ENCODE assay signal across 10 mouse cellular contexts in the genomic region with DNA sequence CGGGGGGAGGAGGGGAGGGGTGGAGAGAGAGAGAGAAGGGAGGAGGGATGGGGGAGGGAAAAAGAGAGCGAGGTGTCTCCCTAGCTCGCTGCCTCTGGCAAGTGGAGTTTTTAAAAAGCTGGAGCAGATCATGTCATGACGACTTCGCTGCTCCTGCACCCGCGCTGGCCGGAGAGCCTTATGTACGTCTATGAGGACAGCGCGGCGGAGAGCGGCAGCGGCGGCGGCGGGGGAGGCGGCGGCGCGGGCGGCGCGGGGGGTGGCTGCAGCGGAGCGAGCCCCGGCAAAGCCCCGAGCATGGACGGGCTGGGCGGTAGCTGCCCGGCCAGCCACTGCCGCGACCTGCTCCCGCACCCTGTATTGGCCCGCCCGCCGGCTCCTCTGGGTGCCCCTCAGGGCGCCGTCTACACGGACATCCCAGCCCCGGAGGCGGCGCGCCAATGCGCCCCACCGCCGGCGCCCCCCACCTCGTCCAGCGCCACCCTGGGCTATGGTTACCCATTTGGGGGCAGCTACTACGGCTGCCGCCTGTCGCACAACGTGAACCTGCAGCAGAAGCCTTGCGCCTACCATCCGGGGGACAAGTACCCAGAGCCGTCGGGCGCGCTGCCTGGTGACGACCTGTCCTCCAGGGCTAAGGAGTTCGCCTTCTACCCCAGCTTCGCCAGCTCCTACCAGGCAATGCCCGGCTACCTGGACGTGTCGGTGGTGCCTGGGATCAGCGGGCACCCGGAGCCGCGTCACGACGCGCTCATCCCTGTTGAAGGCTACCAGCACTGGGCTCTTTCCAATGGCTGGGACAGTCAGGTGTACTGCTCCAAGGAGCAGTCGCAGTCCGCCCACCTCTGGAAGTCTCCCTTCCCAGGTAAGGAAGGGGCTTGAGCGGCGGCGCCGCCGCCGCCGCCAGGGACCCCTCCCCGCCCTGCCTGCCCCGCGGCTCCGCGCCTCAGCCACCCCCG. TPM values are rescaled to one million over a fixed set of nuclear protein-coding genes. Genes with fewer than 3 reads are reported as not detected.
A peak's percentile ranks its signal among the peaks of the same experiment; 100 is the strongest.
DNase-seq lines count a peak whose midpoint lies in the region; ATAC-seq and TF ChIP-seq lines count a peak whose summit lies in the region.
"Had no signal": no experiment of that assay in that cellular context is flagged by ENCODE, and none has a peak within 500 bp of the region (broad histone marks: within the 10 kb centered on the region; RNA-seq: fewer than 3 reads in every experiment).

A gene (plus strand): TSS at position 51 of the 959 bp plus-strand sequence.

- WGBS in lung, postnatal 0 days = 3% methylated on average over 47 of the region's 88 CpGs
- WGBS in forebrain, embryonic 10.5 days = under 1% methylated on average over 87 of the region's 88 CpGs
- WGBS in limb, embryonic 11.5 days = 1% methylated on average over 68 of the region's 88 CpGs
- 1% methylated on average over 69 of the region's 88 CpGs for WGBS in stomach, embryonic 14.5 days

- H3K4me2 ChIP-seq in lung, postnatal 0 days (replicated peaks; ENCODE audit: low read depth, low read length) = peak within 1 kb of the TSS; percentile 14; the same call in 1 of the 2 replicates
- H3K4me2 ChIP-seq in limb, embryonic 11.5 days (ENCODE audit: low read depth, severe bottlenecking) = peak within 1 kb of the TSS; percentile 32
- peak within 1 kb of the TSS; percentile 16; the same call in 1 of the 2 replicates for H3K4me2 ChIP-seq in stomach, embryonic 14.5 days (replicated peaks; ENCODE audit: low read depth, low read length)

- H3K4me3 ChIP-seq in lung, postnatal 0 days (ENCODE audit: low read depth, low read length) = peak within 1 kb of the TSS; percentile 5; the same call in 1 of the 2 replicates
- peak within 1 kb of the TSS; percentile 30 for H3K4me3 ChIP-seq in forebrain, embryonic 10.5 days
- H3K4me3 ChIP-seq in limb, embryonic 11.5 days (ENCODE audit: low read depth, low read length) = peak within 1 kb of the TSS; percentile 15; the same call in 1 of the 2 replicates
- H3K4me3 ChIP-seq in stomach, embryonic 14.5 days (ENCODE audit: low read depth, low read length) = peak within 1 kb of the TSS; percentile 12
- H3K4me3 ChIP-seq in left cerebral cortex, adult 2 months = no peak within 1 kb of the TSS

- ATAC-seq in lung, postnatal 0 days = no peak
- peak; percentile 35 for ATAC-seq in limb, embryonic 11.5 days (ENCODE audit: insufficient number of reproducible peaks, low FRiP score, low TSS enrichment, low read depth)
- ATAC-seq in stomach, embryonic 14.5 days (ENCODE audit: insufficient number of reproducible peaks, insufficient read depth, low FRiP score, low read depth) = peak; percentile 49; the same call in 1 of the 2 replicates

- DNase-seq in lung, postnatal 0 days (ENCODE audit: low spot score) = peak; percentile 10
- DNase-seq in lung, postnatal 36 days = no peak
- DNase-seq in forebrain, embryonic 10.5 days (ENCODE audit: extremely low spot score, low spot score) = peak; percentile 47
- peak; percentile 70 for DNase-seq in limb, embryonic 11.5 days (ENCODE audit: low spot score)
- no peak for DNase-seq in spleen, postnatal 14 days (ENCODE audit: low spot score in 2 of 2)
- no peak for DNase-seq in gastrocnemius, postnatal 25 days
- no peak for DNase-seq in left cerebral cortex, adult 2 months (ENCODE audit: extremely low spot score in 1 of 2, low spot score in 2 of 2)

- no peaks in the 10 kb centered on the region for H3K9me3 ChIP-seq in lung, postnatal 0 days (ENCODE audit: low read length)
- no peaks in the 10 kb centered on the region for H3K9me3 ChIP-seq in forebrain, embryonic 10.5 days
- H3K9me3 ChIP-seq in limb, embryonic 11.5 days (ENCODE audit: control insufficient read depth, low read length) = no peaks in the 10 kb centered on the region
- H3K9me3 ChIP-seq in stomach, embryonic 14.5 days (ENCODE audit: control insufficient read depth, low read depth, low read length) = no peaks in the 10 kb centered on the region

- H3K27ac ChIP-seq in lung, postnatal 0 days (ENCODE audit: low read length) = no peak within 1 kb of the TSS
- H3K27ac ChIP-seq in forebrain, embryonic 10.5 days = no peak within 1 kb of the TSS
- H3K27ac ChIP-seq in limb, embryonic 11.5 days (replicated peaks; ENCODE audit: low read depth, low read length) = no peak within 1 kb of the TSS
- H3K27ac ChIP-seq in stomach, embryonic 14.5 days (ENCODE audit: low read length) = no peak within 1 kb of the TSS
- no peak within 1 kb of the TSS for H3K27ac ChIP-seq in left cerebral cortex, adult 2 months

- no peak within 1 kb of the TSS for H3K9ac ChIP-seq in lung, postnatal 0 days (replicated peaks; ENCODE audit: low read depth)
- no peak within 1 kb of the TSS for H3K9ac ChIP-seq in limb, embryonic 11.5 days (ENCODE audit: low read length)
- H3K9ac ChIP-seq in stomach, embryonic 14.5 days (replicated peaks; ENCODE audit: low read depth, low read length) = no peak within 1 kb of the TSS

- no peaks in the 10 kb centered on the region for H3K36me3 ChIP-seq in lung, postnatal 0 days (ENCODE audit: insufficient read depth, low read length)
- no peaks in the 10 kb centered on the region for H3K36me3 ChIP-seq in forebrain, embryonic 10.5 days (replicated peaks)
- no peaks in the 10 kb centered on the region for H3K36me3 ChIP-seq in limb, embryonic 11.5 days (ENCODE audit: control insufficient read depth, insufficient read depth, low read length)
- H3K36me3 ChIP-seq in stomach, embryonic 14.5 days (ENCODE audit: control insufficient read depth, insufficient read depth, low read length) = no peaks in the 10 kb centered on the region

- no peak for TF ChIP-seq EP300 in lung, postnatal 0 days (IDR thresholded peaks at IDR 0.05)

- intact Hi-C loops in left cerebral cortex, adult 2 months (cut with DNase I) = no loop called here

- TF ChIP-seq CTCF in lung, postnatal 0 days (IDR thresholded peaks at IDR 0.05) = no peak
- no peak for TF ChIP-seq CTCF in left cerebral cortex, adult 2 months (IDR thresholded peaks at IDR 0.05)

- H3K27me3 ChIP-seq in lung, postnatal 0 days (replicated peaks; ENCODE audit: insufficient read depth, low read length) = peaks cover 80% of the 10 kb centered on the region
- H3K27me3 ChIP-seq in forebrain, embryonic 10.5 days (ENCODE audit: poor library complexity, severe bottlenecking) = peaks cover 100% of the 10 kb centered on the region
- H3K27me3 ChIP-seq in limb, embryonic 11.5 days (ENCODE audit: control insufficient read depth, insufficient read depth, low read length) = peaks cover 94% of the 10 kb centered on the region
- H3K27me3 ChIP-seq in stomach, embryonic 14.5 days (ENCODE audit: control insufficient read depth, insufficient read depth, low read length) = peaks cover 91% of the 10 kb centered on the region

- no peaks in the 10 kb centered on the region for H3K4me1 ChIP-seq in lung, postnatal 0 days (ENCODE audit: insufficient read depth, low read depth, low read length)
- H3K4me1 ChIP-seq in forebrain, embryonic 10.5 days = peaks cover 17% of the 10 kb centered on the region
- peaks cover 6% of the 10 kb centered on the region; the same call in 1 of the 2 replicates for H3K4me1 ChIP-seq in limb, embryonic 11.5 days (ENCODE audit: control insufficient read depth, insufficient read depth, low read length)
- 0 out of 2 replicates have a peak, but pooled peaks cover 6% of the 10 kb centered on the region for H3K4me1 ChIP-seq in stomach, embryonic 14.5 days (ENCODE audit: control insufficient read depth, insufficient read depth, low read length)

RNA-seq across cellular contexts. Expression of the gene that starts here (rescaled TPM):
- polyA plus RNA-seq in lung, postnatal 0 days (2015; fragmentation: Nextera tagmentation; extraction: Ambion mirVana) = not detected in 2 replicates
- not detected in 2 replicates for polyA plus RNA-seq in forebrain, embryonic 10.5 days (2016; fragmentation: Nextera tagmentation; extraction: Ambion mirVana)
- polyA plus RNA-seq in limb, embryonic 11.5 days (2014; fragmentation: Nextera tagmentation; extraction: Ambion mirVana) = 2.3 and 2.4 TPM in 2 replicates
- polyA plus RNA-seq in stomach, embryonic 14.5 days (2014; fragmentation: Nextera tagmentation; extraction: Ambion mirVana) = not detected in 2 replicates
- not detected for total RNA-seq in gastrocnemius, postnatal 25 days (2021)
- total RNA-seq in left cerebral cortex, adult 2 months (2021) = not detected
- total RNA-seq: neutrophil, adult 5-6 weeks had no signal
- polyA plus RNA-seq: large intestine, adult 2 months had no signal

Comparison
In these comparisons a context has a peak if more than half of its experiments do, and no peak if none do; other contexts are left out.
1. Peak in DNase-seq, H3K4me3 ChIP-seq and H3K4me2 ChIP-seq in lung, postnatal 0 days; RNA of the gene not detected or under 1 TPM.
2. Peak in DNase-seq and H3K4me3 ChIP-seq in forebrain, embryonic 10.5 days; RNA of the gene not detected or under 1 TPM.
3. Peak in ATAC-seq, H3K4me3 ChIP-seq and H3K4me2 ChIP-seq in stomach, embryonic 14.5 days; RNA of the gene not detected or under 1 TPM.